Mouse (Mus musculus) kidney, adult 11 months (tissue): ENCODE measurements at regions not wholly inside any gene's neighbourhood (a gene's known extent, or its start where the extent isn't known, plus 50 kb on each side); places are given as distances from the start of the nearest gene placed in this dataset.
"Not testable (repeated sequence)": the region's sequence is repeated elsewhere in the genome, so short reads cannot be mapped to it uniquely, and the experiment has no call there.

Experiments used
- DNase-seq: peaks from one replicate; pipeline ENCODE4 v3.0.0; 2022

DNA sequence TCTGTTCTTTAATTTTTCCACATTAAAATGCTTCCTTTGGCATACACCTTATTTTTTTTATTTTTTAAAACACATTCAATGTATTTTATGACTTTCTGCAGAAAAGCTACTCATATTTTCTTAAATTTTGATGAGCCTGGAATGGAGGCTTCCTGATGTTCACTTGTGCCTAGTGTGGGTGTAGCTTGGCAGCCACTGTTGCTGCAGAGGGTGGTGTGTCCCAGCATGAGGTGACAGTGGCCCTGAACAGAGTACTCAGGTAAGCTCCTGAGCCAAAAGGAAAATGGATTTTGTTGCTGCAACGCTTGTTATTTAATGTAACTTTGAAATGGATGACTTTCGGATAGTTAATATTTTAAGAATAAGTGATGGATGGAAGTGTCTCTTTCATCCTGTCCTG lies 170.6 kb downstream of the Eipr1 start:
- DNase-seq, result no peak

DNA sequence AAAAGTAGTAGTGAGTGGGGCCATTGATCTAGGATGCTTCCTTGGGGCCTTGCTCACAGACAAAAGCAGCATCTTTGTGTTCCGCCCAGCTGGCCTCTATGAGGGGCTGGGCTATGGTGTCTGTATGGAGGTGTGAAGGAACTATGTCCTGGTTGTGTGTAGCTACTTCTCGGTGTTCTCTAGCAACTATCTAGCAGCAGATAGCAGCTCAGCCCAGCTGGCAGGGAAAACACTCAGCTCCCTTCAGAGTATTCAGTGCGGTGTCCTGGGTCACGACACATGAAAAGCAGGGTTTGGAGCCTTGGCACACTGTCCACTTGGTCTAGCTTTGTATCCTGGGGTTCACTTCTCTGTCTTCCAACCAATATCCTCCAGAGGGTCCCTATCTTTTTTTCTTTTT lies 173.6 kb downstream of the Eipr1 start:
- no peak for DNase-seq

GRCm38 (mm10) chr12:28939936-28940335 lies 188.3 kb downstream of the Eipr1 start:
- DNase-seq, result no peak

- DNase-seq, result no peak
Measured at GRCm38 (mm10) chr12:28948889-28949288, 197.3 kb downstream of the Eipr1 start.

- DNase-seq, result no peak
Measured at GRCm38 (mm10) chr12:28949307-28949706, 197.7 kb downstream of the Eipr1 start.

DNA sequence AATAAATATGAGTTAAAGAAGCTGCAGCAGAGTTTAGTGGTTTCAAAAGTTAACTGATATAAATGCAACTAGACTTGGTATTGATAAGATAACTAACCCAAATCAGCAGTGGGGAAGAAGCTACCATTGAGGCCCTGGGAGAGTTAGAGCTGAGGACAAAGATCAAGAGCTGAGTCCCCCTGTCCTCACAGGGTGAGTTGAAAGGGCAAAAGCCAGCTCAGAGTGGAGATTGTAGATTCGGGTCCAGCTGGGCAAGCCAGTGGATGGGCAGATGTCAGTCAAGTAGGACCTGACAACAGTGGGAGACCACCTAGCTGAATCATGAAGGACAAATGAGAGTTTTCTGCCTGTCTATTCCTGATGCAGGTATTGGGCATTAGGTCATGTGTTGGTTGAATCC lies 205.6 kb downstream of the Eipr1 start:
- DNase-seq, result no peak

DNA sequence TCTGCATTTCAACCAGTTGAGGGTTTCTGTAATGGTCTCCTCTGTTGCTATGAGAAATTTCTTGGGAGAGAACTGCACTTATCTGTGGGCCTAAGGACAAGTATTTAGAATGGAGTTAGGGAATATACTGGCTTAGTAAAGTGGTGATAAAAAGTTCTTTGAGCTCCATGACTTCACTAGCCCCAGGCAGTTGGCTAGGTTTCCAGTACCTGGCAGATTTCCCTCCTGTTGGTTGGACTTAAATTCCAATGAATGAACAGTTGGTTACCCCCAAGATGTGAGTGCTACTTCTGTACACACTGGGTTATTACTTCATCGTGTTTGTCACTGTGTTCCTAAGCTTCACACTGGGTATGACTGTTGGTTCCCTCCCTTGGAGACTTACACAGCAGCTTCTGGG lies 207.1 kb downstream of the Eipr1 start:
- DNase-seq, result peak; percentile 42

- no peak for DNase-seq
Measured at GRCm38 (mm10) chr12:28969671-28970379, 218.2 kb downstream of the Eipr1 start.

DNA sequence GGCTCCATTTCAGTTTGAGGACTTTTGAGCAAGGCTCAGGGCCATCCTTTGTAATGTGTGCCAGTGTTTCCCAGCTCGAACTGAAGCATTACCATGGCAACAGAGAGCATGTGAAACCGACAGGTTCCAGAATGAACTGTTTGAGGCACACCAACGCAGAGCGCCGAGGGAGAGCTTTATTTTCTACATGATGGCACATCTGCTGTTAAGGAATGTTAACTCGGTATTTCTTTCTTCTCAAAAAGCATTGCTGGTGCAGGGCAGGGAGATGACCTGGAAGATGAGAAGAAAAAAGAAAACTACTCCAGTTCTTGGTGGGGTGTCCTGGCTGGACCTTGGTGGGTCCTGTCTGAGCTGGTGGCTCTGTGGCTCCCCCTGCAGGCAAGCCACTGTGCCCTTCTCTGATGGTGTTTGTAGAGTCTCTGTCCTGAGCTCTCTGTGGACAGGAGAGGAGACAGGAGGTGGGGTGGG lies 223.0 kb downstream of the Eipr1 start:
- no peak for DNase-seq

DNA sequence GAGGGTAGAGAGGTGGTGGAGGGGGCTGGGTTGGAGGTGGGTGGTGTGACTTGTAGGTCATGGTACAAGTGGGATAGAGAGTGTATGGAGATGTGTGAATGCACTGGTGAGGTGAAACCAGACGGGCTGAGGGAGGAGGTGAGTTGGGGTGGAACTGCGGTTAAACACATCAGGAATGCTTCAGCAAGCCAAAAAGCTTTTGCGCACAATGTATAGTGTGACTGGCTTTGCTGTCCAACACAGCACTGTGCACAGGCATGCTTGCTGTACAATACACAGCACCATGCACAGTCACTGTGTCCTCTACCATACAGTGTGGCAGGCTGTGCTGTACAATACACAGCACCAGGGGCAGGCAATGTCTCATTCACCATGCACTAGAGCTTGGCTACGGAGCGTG lies 223.6 kb downstream of the Eipr1 start:
- no peak for DNase-seq

DNA sequence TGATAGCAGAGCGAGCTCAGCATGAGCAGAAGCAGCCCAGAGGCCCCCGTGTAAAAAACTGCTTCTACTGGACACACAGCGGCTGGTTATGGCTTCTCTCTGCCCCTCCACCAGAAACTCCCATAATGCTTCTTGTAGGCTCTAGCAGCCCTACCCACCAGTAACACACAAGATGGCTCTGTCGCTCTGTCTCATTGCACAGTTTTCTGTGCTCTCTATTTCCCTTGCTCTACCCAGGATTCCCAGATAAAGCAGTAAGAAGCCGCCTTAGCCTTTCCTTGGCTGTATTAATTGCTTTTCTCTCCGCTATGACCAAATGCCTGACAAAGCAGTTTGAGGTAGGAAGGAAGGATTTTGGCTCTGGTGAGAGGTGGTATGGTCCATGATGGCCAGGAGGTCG lies 228.1 kb downstream of the Eipr1 start:
- DNase-seq, result no peak

GRCm38 (mm10) chr12:28986214-28986613 lies 234.6 kb downstream of the Eipr1 start:
- no peak for DNase-seq

GRCm38 (mm10) chr12:28997474-28998192 lies 246.0 kb downstream of the Eipr1 start:
- DNase-seq, result no peak

- peak; percentile 6 for DNase-seq
Measured at GRCm38 (mm10) chr12:28999963-29000451, 248.4 kb downstream of the Eipr1 start.

DNA sequence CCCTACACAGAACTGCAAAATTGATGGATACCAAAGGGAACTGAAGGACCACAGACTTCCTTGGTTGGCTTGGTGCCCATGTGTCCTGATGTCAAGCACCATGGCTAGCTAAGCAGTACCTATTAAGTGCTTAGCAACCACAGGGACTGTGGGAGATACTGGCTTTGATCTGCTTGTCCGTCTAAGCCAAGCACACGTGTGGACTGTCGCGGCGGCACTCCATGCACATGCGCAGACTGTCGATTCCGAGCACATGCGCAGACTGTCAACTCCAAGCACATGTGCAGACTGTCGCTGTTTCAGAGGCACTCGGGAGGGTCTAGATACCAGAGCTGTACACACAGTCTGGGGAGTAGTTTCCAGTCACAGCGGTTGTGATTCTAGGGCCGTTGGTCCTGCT lies 252.9 kb downstream of the Eipr1 start:
- no peak for DNase-seq

- no peak for DNase-seq
Measured at GRCm38 (mm10) chr12:29014601-29015000, 263.0 kb downstream of the Eipr1 start.

GRCm38 (mm10) chr12:29015200-29015862 lies 263.7 kb downstream of the Eipr1 start:
- DNase-seq, result no peak

GRCm38 (mm10) chr12:29021152-29021551 lies 269.5 kb downstream of the Eipr1 start:
- no peak for DNase-seq

GRCm38 (mm10) chr12:29028171-29028570 lies 276.6 kb downstream of the Eipr1 start:
- DNase-seq, result no peak

GRCm38 (mm10) chr12:29029461-29029860 lies 277.9 kb downstream of the Eipr1 start:
- DNase-seq, result no peak

- no peak for DNase-seq
Measured at GRCm38 (mm10) chr12:29046009-29046408, 294.4 kb downstream of the Eipr1 start.

GRCm38 (mm10) chr12:29048596-29048995 lies 297.0 kb downstream of the Eipr1 start:
- DNase-seq, result not testable (repeated sequence)

GRCm38 (mm10) chr12:29049105-29049511 lies 297.5 kb downstream of the Eipr1 start:
- no peak for DNase-seq

- no peak for DNase-seq
Measured at GRCm38 (mm10) chr12:29049801-29050200, 298.2 kb downstream of the Eipr1 start.
